Mouse (Mus musculus) intestine, postnatal 0 days (tissue): ENCODE measurements at regions not wholly inside any gene's neighbourhood (a gene's known extent, or its start where the extent isn't known, plus 50 kb on each side); places are given as distances from the start of the nearest gene placed in this dataset.

ENCODE experiments used
- ATAC-seq: fragments of 200-750 bp; cut with Nextera tagmentation; 2 replicates; pipeline ENCODE4 v1.8.0; 2017; ENCODE audit warnings: mild to moderate bottlenecking, moderate TSS enrichment, moderate library complexity
- H3K27ac ChIP-seq: fragments of 300-500 bp; sonication (generic); 2 replicates; pipeline ENCODE4 v1.5.1; 2014; ENCODE audit warnings: mild to moderate bottlenecking, low read depth, low read length, moderate library complexity
- H3K27me3 ChIP-seq: fragments of 300-500 bp; sonication (generic); replicated peaks from 2 replicates; pipeline ENCODE4 v1.6.1; 2014; ENCODE audit warnings: low read length, mixed read lengths; ENCODE audit not compliant: control insufficient read depth, insufficient read depth
- H3K36me3 ChIP-seq: fragments of 300-500 bp; sonication (generic); 2 replicates; pipeline ENCODE4 v1.6.1; 2014; ENCODE audit warnings: mild to moderate bottlenecking, moderate library complexity; ENCODE audit not compliant: control insufficient read depth, insufficient read depth
- H3K4me1 ChIP-seq: fragments of 300-500 bp; sonication (generic); replicated peaks from 2 replicates; pipeline ENCODE4 v1.6.1; 2014; ENCODE audit warnings: antibody characterized with exemption, low read length, mixed read lengths; ENCODE audit not compliant: control insufficient read depth, insufficient read depth
- H3K4me2 ChIP-seq: fragments of 300-500 bp; sonication (generic); replicated peaks from 2 replicates; pipeline ENCODE4 v1.6.1; 2014; ENCODE audit warnings: low read depth, mild to moderate bottlenecking, moderate library complexity
- H3K4me3 ChIP-seq: fragments of 300-500 bp; sonication (generic); 2 replicates; pipeline ENCODE4 v1.5.1; 2014; ENCODE audit warnings: low read depth, low read length
- H3K9ac ChIP-seq: fragments of 300-500 bp; sonication (generic); 2 replicates; pipeline ENCODE4 v1.6.1; 2014; ENCODE audit warnings: mild to moderate bottlenecking, low read depth, low read length
- H3K9me3 ChIP-seq: fragments of 300-500 bp; sonication (generic); 2 replicates; pipeline ENCODE4 v1.6.1; 2016; ENCODE audit warnings: mixed run types; ENCODE audit not compliant: control insufficient read depth
- CTCF ChIP-seq: sonication (generic); IDR thresholded peaks from 2 replicates; pipeline ENCODE4 v1.5.1; 2016; ENCODE audit warnings: low read depth, mild to moderate bottlenecking, control low read depth, antibody characterized with exemption, moderate library complexity
- WGBS: fragments of 180-500 bp; shearing (Covaris S2); extraction: QIAGEN DNeasy Blood & Tissue Kit; methylation state at CpG from one replicate; pipeline ENCODE4 v1.1.7; 2014; 5-methylcytosine and 5-hydroxymethylcytosine counted together

GRCm38 (mm10) chr12:90874840-90875239, 136.6 kb upstream of the Dio2 start:
- Histone ChIP-seq H3K9me3 (no peaks in the 10 kb centered on the region), H3K9ac (no peak overlapping the region), H3K27me3 (no peaks in the 10 kb centered on the region), H3K4me1 (no peaks in the 10 kb centered on the region), H3K27ac (no peak overlapping the region), H3K4me2 (no peak overlapping the region), H3K4me3 (no peak overlapping the region), H3K36me3 (no peaks in the 10 kb centered on the region)
- TF ChIP-seq CTCF, result no peak
- WGBS, result 87% methylated on average over 3 of the region's 3 CpGs
- no peak for ATAC-seq

- no peaks in the 10 kb centered on the region for H3K27me3 ChIP-seq
- no peak overlapping the region for H3K9ac ChIP-seq
- ATAC-seq, result no peak
- TF ChIP-seq CTCF, result no peak
- no peak overlapping the region for H3K4me2 ChIP-seq
- H3K27ac ChIP-seq, result no peak overlapping the region
- no peaks in the 10 kb centered on the region for H3K4me1 ChIP-seq
- no peak overlapping the region for H3K4me3 ChIP-seq
- 94% methylated on average over 3 of the region's 3 CpGs for whole genome bisulfite sequencing
- H3K36me3 ChIP-seq, result no peaks in the 10 kb centered on the region
- H3K9me3 ChIP-seq, result no peaks in the 10 kb centered on the region
Observed at GRCm38 (mm10) chr12:90873959-90874358, 135.7 kb upstream of the Dio2 start.

- H3K27ac ChIP-seq, result no peak overlapping the region
- no peaks in the 10 kb centered on the region for H3K27me3 ChIP-seq
- no peaks in the 10 kb centered on the region for H3K36me3 ChIP-seq
- no peak for ATAC-seq
- no peaks in the 10 kb centered on the region for H3K4me1 ChIP-seq
- TF ChIP-seq CTCF, result no peak
- H3K9me3 ChIP-seq, result no peaks in the 10 kb centered on the region
- H3K9ac ChIP-seq, result no peak overlapping the region
- H3K4me2 ChIP-seq, result no peak overlapping the region
- no peak overlapping the region for H3K4me3 ChIP-seq
- WGBS, result 61% methylated on average over 4 of the region's 4 CpGs
Observed at GRCm38 (mm10) chr12:90866597-90866996, 128.4 kb upstream of the Dio2 start.

- Histone ChIP-seq H3K4me3 (no peak overlapping the region), H3K27ac (no peak overlapping the region), H3K36me3 (no peaks in the 10 kb centered on the region), H3K4me1 (no peaks in the 10 kb centered on the region), H3K27me3 (no peaks in the 10 kb centered on the region), H3K9ac (no peak overlapping the region), H3K9me3 (no peaks in the 10 kb centered on the region), H3K4me2 (no peak overlapping the region)
- no peak for TF ChIP-seq CTCF
- ATAC-seq, result no peak
- WGBS, result 85% methylated on average over 3 of the region's 3 CpGs
Observed at GRCm38 (mm10) chr12:90862632-90863031, 124.4 kb upstream of the Dio2 start.

- no peak for ATAC-seq
- H3K27me3 ChIP-seq, result no peaks in the 10 kb centered on the region
- no peaks in the 10 kb centered on the region for H3K9me3 ChIP-seq
- no peaks in the 10 kb centered on the region for H3K4me1 ChIP-seq
- TF ChIP-seq CTCF, result no peak
- H3K27ac ChIP-seq, result no peak overlapping the region
- no peaks in the 10 kb centered on the region for H3K36me3 ChIP-seq
- no peak overlapping the region for H3K9ac ChIP-seq
- no peak overlapping the region for H3K4me3 ChIP-seq
- 26% methylated on average over 3 of the region's 3 CpGs for WGBS
- H3K4me2 ChIP-seq, result no peak overlapping the region
Observed at GRCm38 (mm10) chr12:90857746-90858145, 119.5 kb upstream of the Dio2 start.

- Histone ChIP-seq H3K27me3 (no peaks in the 10 kb centered on the region), H3K4me2 (no peak overlapping the region), H3K27ac (no peak overlapping the region), H3K9ac (no peak overlapping the region), H3K4me3 (no peak overlapping the region), H3K36me3 (no peaks in the 10 kb centered on the region), H3K9me3 (no peaks in the 10 kb centered on the region), H3K4me1 (no peaks in the 10 kb centered on the region)
- no peak for TF ChIP-seq CTCF
- WGBS, result 85% methylated on average over 6 of the region's 6 CpGs
- ATAC-seq, result no peak
Observed at GRCm38 (mm10) chr12:90810666-90811065, 72.4 kb upstream of the Dio2 start.

GRCm38 (mm10) chr12:90790562-90790961, 52.3 kb upstream of the Dio2 start:
- Histone ChIP-seq H3K27me3 (no peaks in the 10 kb centered on the region), H3K36me3 (no peaks in the 10 kb centered on the region), H3K9me3 (no peaks in the 10 kb centered on the region), H3K4me2 (no peak overlapping the region), H3K4me3 (no peak overlapping the region), H3K4me1 (no peaks in the 10 kb centered on the region), H3K27ac (no peak overlapping the region), H3K9ac (no peak overlapping the region)
- WGBS, result 96% methylated on average over 2 of the region's 2 CpGs
- ATAC-seq, result no peak
- no peak for TF ChIP-seq CTCF
